Mouse (Mus musculus): ENCODE data around the gene Skint8. TPM values are rescaled to one million over a fixed set of nuclear protein-coding genes. Genes with fewer than 3 reads are reported as not detected.
"Not testable (repeated sequence)": the region's sequence is repeated elsewhere in the genome, so short reads cannot be mapped to it uniquely, and the experiment has no call there.

The Skint8 gene
- polyA plus RNA-seq, 1 experiment from 2014 or later, result not detected

DNA sequence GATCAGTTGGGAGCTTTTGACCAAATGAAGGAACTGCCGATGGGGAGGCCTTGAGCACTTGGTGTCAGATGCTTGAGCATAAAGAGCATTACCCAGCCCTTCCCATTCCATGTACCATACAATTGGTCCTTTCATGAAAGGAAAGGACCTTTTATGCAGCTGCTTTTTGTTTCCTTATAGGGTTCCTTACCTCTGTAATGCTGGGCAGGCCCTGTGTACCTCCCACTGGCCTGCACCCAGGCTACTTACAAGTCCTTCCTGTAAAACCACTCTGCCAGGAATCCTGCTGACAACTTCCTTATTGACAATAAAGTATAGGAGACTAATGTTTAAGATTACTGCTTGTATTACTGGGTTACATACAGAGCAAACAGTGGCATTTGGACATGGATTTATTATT lies 17.7 kb upstream of the Skint8 start:
- 68% methylated on average over 1 of the region's 1 CpGs for WGBS
- Histone ChIP-seq H3K36me3 (ENCODE audit: control insufficient read depth, insufficient read depth, low read length) (no peaks in the 10 kb centered on the region), H3K27ac (ENCODE audit: low read depth, low read length) (no peak overlapping the region), H3K4me1 (ENCODE audit: control insufficient read depth, insufficient read depth, low read length) (no peaks in the 10 kb centered on the region), H3K27me3 (replicated peaks; ENCODE audit: control insufficient read depth, insufficient read depth, low read length) (no peaks in the 10 kb centered on the region), H3K9me3 (replicated peaks; ENCODE audit: control insufficient read depth, low read length) (no peaks in the 10 kb centered on the region), H3K4me3 (ENCODE audit: low read depth, low read length) (no peak overlapping the region), H3K9ac (ENCODE audit: low read length) (no peak overlapping the region), H3K4me2 (ENCODE audit: low read length) (no peak overlapping the region)
- DNase-seq (ENCODE audit: low spot score) (no peak), ATAC-seq (no peak)

DNA sequence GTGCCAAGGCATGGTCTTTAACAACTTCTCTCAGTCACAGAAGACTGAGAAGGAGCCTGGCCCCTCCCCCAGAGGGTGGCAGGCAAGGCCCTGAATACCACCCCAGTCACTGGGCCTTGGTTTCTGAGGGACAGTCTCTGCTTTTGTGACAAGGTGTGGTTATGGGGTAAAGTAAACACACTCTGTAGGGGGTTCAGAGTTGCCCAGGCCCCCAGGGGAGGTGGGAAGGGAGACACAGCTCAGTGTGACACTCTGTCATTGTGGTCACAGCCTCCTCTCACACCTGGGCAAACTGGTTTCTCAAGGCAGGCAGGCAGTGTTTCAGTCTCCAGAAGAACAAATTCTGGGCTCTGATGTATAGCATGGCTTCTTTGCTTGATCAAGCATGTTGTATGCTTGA lies 16.4 kb upstream of the Skint8 start, which contains the start of gene Slc5a9:
TSS of gene Slc5a9 (minus strand) at position 144 of the 400 bp plus-strand sequence.
- Histone ChIP-seq H3K27me3 (replicated peaks; ENCODE audit: control insufficient read depth, insufficient read depth, low read length) (no peaks in the 10 kb centered on the region), H3K9ac (ENCODE audit: low read length) (no peak within 1 kb of the TSS), H3K4me1 (ENCODE audit: control insufficient read depth, insufficient read depth, low read length) (no peaks in the 10 kb centered on the region), H3K36me3 (ENCODE audit: control insufficient read depth, insufficient read depth, low read length) (no peaks in the 10 kb centered on the region), H3K27ac (ENCODE audit: low read depth, low read length) (no peak within 1 kb of the TSS), H3K4me3 (ENCODE audit: low read depth, low read length) (no peak within 1 kb of the TSS), H3K9me3 (replicated peaks; ENCODE audit: control insufficient read depth, low read length) (no peaks in the 10 kb centered on the region), H3K4me2 (ENCODE audit: low read length) (no peak within 1 kb of the TSS)
- no peak for ATAC-seq
- no peak for DNase-seq (ENCODE audit: low spot score)

- H3K9ac ChIP-seq (ENCODE audit: low read length), result no peak overlapping the region
- peak; percentile 40 for ATAC-seq
- DNase-seq (ENCODE audit: low spot score), result peak; percentile 72
- H3K4me3 ChIP-seq (ENCODE audit: low read depth, low read length), result no peak overlapping the region
- H3K27ac ChIP-seq (ENCODE audit: low read depth, low read length), result no peak overlapping the region
- H3K36me3 ChIP-seq (ENCODE audit: control insufficient read depth, insufficient read depth, low read length), result no peaks in the 10 kb centered on the region
- H3K9me3 ChIP-seq (replicated peaks; ENCODE audit: control insufficient read depth, low read length), result no peaks in the 10 kb centered on the region
- H3K4me1 ChIP-seq (ENCODE audit: control insufficient read depth, insufficient read depth, low read length), result no peaks in the 10 kb centered on the region
- no peak overlapping the region for H3K4me2 ChIP-seq (ENCODE audit: low read length)
- H3K27me3 ChIP-seq (replicated peaks; ENCODE audit: control insufficient read depth, insufficient read depth, low read length), result no peaks in the 10 kb centered on the region
- WGBS, result 45% methylated on average over 2 of the region's 2 CpGs
These were observed 11.3 kb upstream of the Skint8 start for GRCm38 (mm10) chr4:111907926-111908325.

GRCm38 (mm10) chr4:111961309-111961708 lies 42.1 kb downstream of the Skint8 start:
- H3K4me3 ChIP-seq (ENCODE audit: low read depth, low read length), result no peak overlapping the region
- no peaks in the 10 kb centered on the region for H3K27me3 ChIP-seq (replicated peaks; ENCODE audit: control insufficient read depth, insufficient read depth, low read length)
- H3K4me1 ChIP-seq (ENCODE audit: control insufficient read depth, insufficient read depth, low read length), result no peaks in the 10 kb centered on the region
- no peaks in the 10 kb centered on the region for H3K36me3 ChIP-seq (ENCODE audit: control insufficient read depth, insufficient read depth, low read length)
- H3K4me2 ChIP-seq (ENCODE audit: low read length), result no peak overlapping the region
- 26% methylated on average over 1 of the region's 1 CpGs for WGBS
- no peak for ATAC-seq
- no peak overlapping the region for H3K27ac ChIP-seq (ENCODE audit: low read depth, low read length)
- peak; percentile 6 for DNase-seq (ENCODE audit: low spot score)
- H3K9ac ChIP-seq (ENCODE audit: low read length), result no peak overlapping the region
- H3K9me3 ChIP-seq (replicated peaks; ENCODE audit: control insufficient read depth, low read length), result no peaks in the 10 kb centered on the region

GRCm38 (mm10) chr4:111963241-111963640 lies 44.0 kb downstream of the Skint8 start:
- not testable (repeated sequence) for H3K9me3 ChIP-seq (replicated peaks; ENCODE audit: control insufficient read depth, low read length); ATAC-seq; H3K4me1 ChIP-seq (ENCODE audit: control insufficient read depth, insufficient read depth, low read length); H3K9ac ChIP-seq (ENCODE audit: low read length); H3K27me3 ChIP-seq (replicated peaks; ENCODE audit: control insufficient read depth, insufficient read depth, low read length); H3K27ac ChIP-seq (ENCODE audit: low read depth, low read length); H3K4me3 ChIP-seq (ENCODE audit: low read depth, low read length); DNase-seq (ENCODE audit: low spot score); H3K4me2 ChIP-seq (ENCODE audit: low read length); H3K36me3 ChIP-seq (ENCODE audit: control insufficient read depth, insufficient read depth, low read length)
- 90% methylated on average over 1 of the region's 1 CpGs for WGBS

GRCm38 (mm10) chr4:111963669-111964068 lies 44.5 kb downstream of the Skint8 start:
- ATAC-seq, result no peak
- no peak for DNase-seq (ENCODE audit: low spot score)
- no peak overlapping the region for H3K4me3 ChIP-seq (ENCODE audit: low read depth, low read length)
- no peak overlapping the region for H3K4me2 ChIP-seq (ENCODE audit: low read length)
- no peak overlapping the region for H3K9ac ChIP-seq (ENCODE audit: low read length)
- no peaks in the 10 kb centered on the region for H3K36me3 ChIP-seq (ENCODE audit: control insufficient read depth, insufficient read depth, low read length)
- 78% methylated on average over 3 of the region's 3 CpGs for WGBS
- H3K27ac ChIP-seq (ENCODE audit: low read depth, low read length), result no peak overlapping the region
- H3K4me1 ChIP-seq (ENCODE audit: control insufficient read depth, insufficient read depth, low read length), result no peaks in the 10 kb centered on the region
- no peaks in the 10 kb centered on the region for H3K9me3 ChIP-seq (replicated peaks; ENCODE audit: control insufficient read depth, low read length)
- H3K27me3 ChIP-seq (replicated peaks; ENCODE audit: control insufficient read depth, insufficient read depth, low read length), result no peaks in the 10 kb centered on the region

GRCm38 (mm10) chr4:111972623-111973022 lies 53.4 kb downstream of the Skint8 start, which contains the start of gene Skint7:
TSS of gene Skint7 (plus strand) at chr4:111972923.
- H3K27ac ChIP-seq (ENCODE audit: low read depth, low read length), result no peak within 1 kb of the TSS
- DNase-seq (ENCODE audit: low spot score), result no peak
- H3K4me1 ChIP-seq (ENCODE audit: control insufficient read depth, insufficient read depth, low read length), result no peaks in the 10 kb centered on the region
- ATAC-seq, result no peak
- no peaks in the 10 kb centered on the region for H3K27me3 ChIP-seq (replicated peaks; ENCODE audit: control insufficient read depth, insufficient read depth, low read length)
- no peak within 1 kb of the TSS for H3K4me3 ChIP-seq (ENCODE audit: low read depth, low read length)
- 96% methylated on average over 1 of the region's 1 CpGs for WGBS
- H3K36me3 ChIP-seq (ENCODE audit: control insufficient read depth, insufficient read depth, low read length), result no peaks in the 10 kb centered on the region
- H3K9ac ChIP-seq (ENCODE audit: low read length), result no peak within 1 kb of the TSS
- no peaks in the 10 kb centered on the region for H3K9me3 ChIP-seq (replicated peaks; ENCODE audit: control insufficient read depth, low read length)
- no peak within 1 kb of the TSS for H3K4me2 ChIP-seq (ENCODE audit: low read length)

Other genes with a start within 250 kb of the Skint8 start
- 10.4 and 11.0 TPM in 2 replicates for gene Spata6, start 199.4 kb upstream of the Skint8 start, polyA plus RNA-seq (2014; fragmentation: Nextera tagmentation; extraction: Ambion mirVana)
- gene Slc5a9, start 16.5 kb upstream of the Skint8 start, polyA plus RNA-seq (2014; fragmentation: Nextera tagmentation; extraction: Ambion mirVana), result not detected in 2 replicates
- not detected in 2 replicates for gene Skint7, start 53.5 kb downstream of the Skint8 start, polyA plus RNA-seq (2014; fragmentation: Nextera tagmentation; extraction: Ambion mirVana)
- not detected in 2 replicates for gene Skint1, start 86.9 kb downstream of the Skint8 start, polyA plus RNA-seq (2014; fragmentation: Nextera tagmentation; extraction: Ambion mirVana)
- not detected in 2 replicates for gene Skint4, start 152.6 kb downstream of the Skint8 start, polyA plus RNA-seq (2014; fragmentation: Nextera tagmentation; extraction: Ambion mirVana)

Measured in forebrain, embryonic 14.5 days (tissue).